Mouse (Mus musculus) ES-Bruce4 (cell line): ENCODE data around the gene Gm28372. TPM values are rescaled to one million over a fixed set of nuclear protein-coding genes. Genes with fewer than 3 reads are reported as not detected.
A peak's percentile ranks its signal among the peaks of the same experiment; 100 is the strongest.

Experiments
- H3K27ac ChIP-seq: 2 replicates; pipeline ENCODE4 v1.5.1; 2012; ENCODE audit warnings: low read length, inconsistent platforms; ENCODE audit not compliant: insufficient read depth
- H3K27me3 ChIP-seq: 2 replicates; pipeline ENCODE4 v1.6.1; 2012; ENCODE audit warnings: mild to moderate bottlenecking, low read length, inconsistent platforms; ENCODE audit not compliant: control insufficient read depth, poor library complexity, insufficient read depth, severe bottlenecking
- H3K36me3 ChIP-seq: 2 replicates; pipeline ENCODE4 v1.6.1; 2012; ENCODE audit warnings: inconsistent platforms, mild to moderate bottlenecking, low read length, moderate library complexity; ENCODE audit not compliant: control insufficient read depth, poor library complexity, insufficient read depth, severe bottlenecking
- H3K4me1 ChIP-seq: one replicate; pipeline ENCODE4 v1.8.1; 2011; ENCODE audit warnings: low read length; ENCODE audit not compliant: control insufficient read depth, insufficient read depth
- H3K4me3 ChIP-seq: 2 replicates; pipeline ENCODE4 v1.5.1; 2011; ENCODE audit warnings: low read depth, mild to moderate bottlenecking, low read length
- H3K9ac ChIP-seq: 2 replicates; pipeline ENCODE4 v1.6.1; 2012; ENCODE audit warnings: low read depth, mild to moderate bottlenecking, inconsistent platforms; ENCODE audit not compliant: poor library complexity, severe bottlenecking
- H3K9me3 ChIP-seq: replicated peaks from 2 replicates; pipeline ENCODE4 v1.6.1; 2012; ENCODE audit warnings: mild to moderate bottlenecking, low read length, inconsistent platforms; ENCODE audit not compliant: control insufficient read depth, poor library complexity, insufficient read depth, severe bottlenecking
- CTCF ChIP-seq: IDR thresholded peaks from one replicate; pipeline ENCODE4 v1.8.1; 2011; ENCODE audit warnings: low read depth, low read length
- EP300 ChIP-seq: IDR thresholded peaks from 2 replicates; pipeline ENCODE4 v1.6.1; 2011; ENCODE audit warnings: low read depth, low read length; ENCODE audit not compliant: insufficient read depth
- POLR2A ChIP-seq: IDR thresholded peaks from one replicate; pipeline ENCODE4 v1.8.1; 2011; ENCODE audit warnings: low read length; ENCODE audit not compliant: insufficient read depth
- polyA plus RNA-seq: library from polyadenylated mRNA; stranded (reverse); fragments of >200 nt; gene quantifications from 2 replicates; pipeline ENCODE4 v1.2.4, GENCODE M21; 2011; ENCODE audit warnings: low read depth; ENCODE audit not compliant: missing spikeins, insufficient read depth, insufficient read length

Gm28372 gene
- polyA plus RNA-seq, 1 experiment, result not detected

DNA sequence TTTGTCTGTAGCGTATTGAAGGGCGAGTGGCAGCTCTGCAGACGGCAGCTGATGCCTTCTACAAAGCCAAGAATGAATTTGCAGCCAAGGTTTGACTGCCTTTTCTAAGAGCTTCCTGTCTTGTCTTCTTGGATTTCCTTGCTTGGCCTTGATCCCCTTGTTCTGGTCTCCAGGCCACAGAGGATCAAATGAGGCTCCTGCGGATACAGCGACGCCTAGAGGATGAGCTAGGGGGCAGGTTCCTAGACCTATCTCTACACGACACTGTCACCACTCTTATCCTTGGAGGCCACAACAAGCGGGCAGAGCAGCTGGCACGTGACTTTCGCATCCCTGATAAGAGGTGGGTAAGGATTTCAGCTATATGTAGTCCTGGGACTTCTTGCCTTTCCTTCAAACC, 37.1 kb downstream of the Gm28372 start:
- no peaks in the 10 kb centered on the region for H3K27me3 ChIP-seq
- no peak overlapping the region for H3K9ac ChIP-seq
- no peak overlapping the region for H3K27ac ChIP-seq
- H3K36me3 ChIP-seq, result peaks cover 38% of the 10 kb centered on the region
- H3K4me1 ChIP-seq, result no peaks in the 10 kb centered on the region
- TF ChIP-seq EP300, result no peak
- TF ChIP-seq POLR2A, result no peak
- no peak for TF ChIP-seq CTCF
- H3K9me3 ChIP-seq, result no peaks in the 10 kb centered on the region
- H3K4me3 ChIP-seq, result no peak overlapping the region

DNA sequence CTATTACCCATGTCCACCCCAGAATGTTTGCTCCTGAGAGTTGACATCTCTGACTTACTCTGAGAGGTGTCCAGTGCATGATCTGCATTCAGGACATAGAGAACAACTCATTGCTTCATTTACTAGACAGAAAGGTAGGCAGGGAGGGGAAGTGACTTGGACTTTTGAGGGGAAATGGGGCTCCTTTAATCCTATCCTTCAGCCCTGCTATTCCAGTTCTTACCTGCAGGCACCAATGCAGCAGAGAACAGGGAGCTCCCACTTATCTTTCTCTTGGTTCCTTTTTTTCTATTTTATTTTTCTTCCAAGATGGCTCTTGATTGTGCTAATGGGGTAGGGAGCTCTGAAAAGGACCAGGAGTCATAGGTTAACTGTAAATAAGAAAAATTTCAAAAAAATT, 43.4 kb downstream of the Gm28372 start:
- Histone ChIP-seq H3K4me1 (no peaks in the 10 kb centered on the region), H3K27ac (no peak overlapping the region), H3K9me3 (no peaks in the 10 kb centered on the region), H3K4me3 (no peak overlapping the region), H3K9ac (no peak overlapping the region), H3K36me3 (peaks cover 4% of the 10 kb centered on the region; the same call in 1 of the 2 replicates), H3K27me3 (no peaks in the 10 kb centered on the region)
- TF ChIP-seq EP300 (no peak), CTCF (no peak), POLR2A (no peak)

DNA sequence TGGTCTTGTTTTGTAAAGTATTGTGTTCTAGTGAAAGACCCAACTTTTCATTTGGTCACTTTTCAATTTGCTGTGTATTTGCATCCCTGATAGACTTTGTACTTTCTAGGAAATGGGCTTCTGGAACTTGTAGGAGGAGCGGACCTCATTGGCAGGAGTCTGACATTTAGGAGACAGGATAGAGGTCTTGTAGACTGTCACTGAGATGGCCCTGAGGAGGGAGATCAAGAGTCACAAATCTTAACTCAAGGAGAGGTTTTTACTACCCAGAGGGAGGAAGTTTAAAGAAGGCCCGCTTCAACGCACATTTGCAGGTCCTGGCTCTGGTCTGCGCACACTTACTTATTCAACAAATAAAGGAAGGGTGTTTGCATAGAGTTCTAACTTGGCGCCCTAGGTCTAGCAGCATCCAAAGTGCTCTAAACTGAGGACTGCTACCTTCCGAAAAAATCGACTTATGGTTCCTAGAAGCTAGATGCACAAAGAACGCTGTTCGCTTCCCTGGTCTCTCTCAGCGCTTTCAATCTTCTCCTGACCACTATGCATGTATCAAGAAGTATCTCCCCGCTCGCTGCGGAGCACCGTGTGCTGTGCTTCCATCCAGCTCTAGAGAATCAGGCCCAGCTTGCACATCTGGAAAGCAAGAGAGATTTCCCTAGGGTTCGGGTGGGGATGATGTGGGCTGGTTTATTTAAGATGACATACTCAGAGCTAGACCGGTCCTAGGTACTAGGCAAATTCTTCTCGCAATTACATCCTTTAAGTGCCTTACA, 44.2 kb downstream of the Gm28372 start:
- Histone ChIP-seq H3K36me3 (no peaks in the 10 kb centered on the region), H3K27me3 (no peaks in the 10 kb centered on the region), H3K9me3 (no peaks in the 10 kb centered on the region), H3K9ac (peak overlapping the region; percentile 26; the same call in 1 of the 2 replicates), H3K4me3 (peak overlapping the region; percentile 87), H3K27ac (no peak overlapping the region), H3K4me1 (no peaks in the 10 kb centered on the region)
- no peak for TF ChIP-seq POLR2A
- TF ChIP-seq CTCF, result no peak
- no peak for TF ChIP-seq EP300

GRCm38 (mm10) chr2:130449794-130450433, 44.9 kb downstream of the Gm28372 start, which contains the start of gene Ptpra:
Gene Ptpra, plus strand, starts transcription at chr2:130450278.
- Histone ChIP-seq H3K4me1 (no peaks in the 10 kb centered on the region), H3K27me3 (no peaks in the 10 kb centered on the region), H3K9me3 (no peaks in the 10 kb centered on the region), H3K9ac (peak within 1 kb of the TSS; percentile 80), H3K4me3 (peak within 1 kb of the TSS; percentile 87), H3K27ac (no peak within 1 kb of the TSS), H3K36me3 (no peaks in the 10 kb centered on the region)
- no peak for TF ChIP-seq EP300
- TF ChIP-seq CTCF, result no peak
- TF ChIP-seq POLR2A, result no peak

GRCm38 (mm10) chr2:130450434-130450796, 45.4 kb downstream of the Gm28372 start:
- Histone ChIP-seq H3K9ac (peak overlapping the region; percentile 80), H3K27me3 (no peaks in the 10 kb centered on the region), H3K36me3 (no peaks in the 10 kb centered on the region), H3K9me3 (no peaks in the 10 kb centered on the region), H3K27ac (no peak overlapping the region), H3K4me1 (no peaks in the 10 kb centered on the region), H3K4me3 (peak overlapping the region; percentile 87)
- TF ChIP-seq CTCF (no peak), EP300 (no peak), POLR2A (no peak)

DNA sequence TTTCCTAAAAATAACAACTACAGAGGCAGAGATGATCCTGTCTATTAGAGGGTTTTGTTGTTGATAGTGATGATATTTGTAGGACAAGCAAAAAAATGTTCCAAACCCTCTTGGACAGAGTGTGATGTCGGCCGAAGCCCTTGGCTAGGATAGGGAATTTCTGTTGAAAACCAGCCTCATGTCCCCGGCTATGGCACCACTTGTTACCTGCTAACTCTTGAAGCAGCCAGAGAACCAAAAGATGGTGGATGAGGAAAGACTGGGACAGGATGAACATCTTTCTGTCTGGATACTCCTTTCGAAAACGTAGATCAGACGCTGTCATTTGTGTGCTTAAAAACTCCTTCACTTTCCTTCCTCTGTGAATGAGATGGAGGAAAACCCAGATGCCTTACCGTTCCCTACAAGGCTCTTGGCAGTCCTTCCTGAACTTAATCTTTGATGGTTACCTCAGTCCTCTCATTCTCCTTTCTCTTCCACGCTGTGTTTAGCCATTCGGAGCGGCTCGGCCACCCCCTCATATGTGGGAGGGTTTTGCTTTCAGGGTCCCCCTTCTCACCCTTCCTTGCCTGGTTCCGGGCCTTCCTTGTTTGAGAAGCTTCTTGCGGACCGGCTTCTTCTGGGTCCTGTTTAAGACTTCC, 46.2 kb downstream of the Gm28372 start:
- no peaks in the 10 kb centered on the region for H3K27me3 ChIP-seq
- H3K9me3 ChIP-seq, result no peaks in the 10 kb centered on the region
- H3K4me1 ChIP-seq, result no peaks in the 10 kb centered on the region
- TF ChIP-seq CTCF, result no peak
- no peak for TF ChIP-seq POLR2A
- TF ChIP-seq EP300, result no peak
- peak overlapping the region; percentile 80 for H3K9ac ChIP-seq
- no peaks in the 10 kb centered on the region for H3K36me3 ChIP-seq
- no peak overlapping the region for H3K27ac ChIP-seq
- peak overlapping the region; percentile 26; the same call in 1 of the 2 replicates for H3K4me3 ChIP-seq
